Mouse (Mus musculus): ENCODE results near the gene Otop2. TPM values are rescaled to one million over a fixed set of nuclear protein-coding genes. Genes with fewer than 3 reads are reported as not detected.

Gene Otop2
- total and polyA plus RNA-seq, 3 experiments: not detected

DNA sequence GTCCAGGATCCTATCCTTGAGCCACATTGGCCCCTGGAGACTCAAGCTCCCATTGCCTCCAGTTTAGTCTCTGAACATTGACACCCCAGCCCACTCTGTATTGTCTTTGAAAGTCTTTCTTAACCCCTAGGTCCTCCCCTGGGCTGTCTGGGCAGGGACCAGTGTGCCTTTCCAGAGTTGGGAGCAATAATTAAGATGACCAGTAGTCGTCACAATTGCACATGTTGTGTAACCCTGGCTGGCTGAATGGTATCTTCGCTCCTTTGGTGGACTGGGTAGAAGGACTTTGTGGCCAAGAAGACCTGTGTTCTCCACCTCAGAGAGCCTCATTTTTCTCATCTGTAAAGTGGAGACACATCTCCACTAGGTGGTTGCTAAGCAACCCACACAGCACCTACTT, 7.3 kb downstream of the Otop2 start:
- peak; percentile 29 for DNase-seq (ENCODE audit: extremely low read depth)
- Histone ChIP-seq H3K4me2 (ENCODE audit: insufficient read depth, low read depth, poor library complexity, severe bottlenecking) (no peak overlapping the region), H3K27ac (ENCODE audit: insufficient read depth, low read depth) (no peak overlapping the region), H3K27me3 (replicated peaks) (peaks cover 93% of the 10 kb centered on the region), H3K4me3 (replicated peaks in 1 of 3; ENCODE audit: low read depth in 2 of 3, low read length in 2 of 3, poor library complexity in 1 of 3) (no peak overlapping the region), H3K9me3 (replicated peaks; ENCODE audit: low read length) (peaks cover 5% of the 10 kb centered on the region), H3K79me2 (replicated peaks; ENCODE audit: control insufficient read depth, extremely low read depth, insufficient read depth, poor library complexity, severe bottlenecking) (no peaks in the 10 kb centered on the region), H3K36me3 (replicated peaks in 1 of 2; ENCODE audit: control insufficient read depth in 1 of 2, insufficient read depth in 1 of 2, low read length in 1 of 2) (no peaks in the 10 kb centered on the region), H3K9ac (ENCODE audit: insufficient read depth, low read depth) (no peak overlapping the region), H3K4me1 (ENCODE audit: control insufficient read depth in 1 of 2, insufficient read depth in 2 of 2) (no peaks in the 10 kb centered on the region; a peak in 1 of 4 replicates)
- in situ Hi-C loops (cut with MboI; ENCODE audit: low pct_ligation_motif_present, low pct_unique_long_range_greater_than_20kb, low sequenced_read_pairs) (no loop called here), dilution Hi-C loops (cut with MboI; ENCODE audit: extremely low pct_ligation_motif_present, extremely low pct_unique_long_range_greater_than_20kb, low sequenced_read_pairs) (no loop called here)
- TF ChIP-seq RAD21 (IDR thresholded peaks at IDR 0.05; ENCODE audit: low read depth, low read length): peak; percentile 64
- TF ChIP-seq MAX (IDR thresholded peaks at IDR 0.05; ENCODE audit: low read length): no peak
- peak; percentile 32 for TF ChIP-seq SMC3 (IDR thresholded peaks at IDR 0.05; ENCODE audit: low read depth, low read length)
- TF ChIP-seq CTCF (conservative IDR thresholded peaks at IDR 0.05 in 1 of 2, IDR thresholded peaks at IDR 0.05 in 1 of 2; ENCODE audit: low read depth in 2 of 2, low read length in 2 of 2): peak in 1 of 2 experiments; percentile 67; a peak in 2 of 4 replicates

DNA sequence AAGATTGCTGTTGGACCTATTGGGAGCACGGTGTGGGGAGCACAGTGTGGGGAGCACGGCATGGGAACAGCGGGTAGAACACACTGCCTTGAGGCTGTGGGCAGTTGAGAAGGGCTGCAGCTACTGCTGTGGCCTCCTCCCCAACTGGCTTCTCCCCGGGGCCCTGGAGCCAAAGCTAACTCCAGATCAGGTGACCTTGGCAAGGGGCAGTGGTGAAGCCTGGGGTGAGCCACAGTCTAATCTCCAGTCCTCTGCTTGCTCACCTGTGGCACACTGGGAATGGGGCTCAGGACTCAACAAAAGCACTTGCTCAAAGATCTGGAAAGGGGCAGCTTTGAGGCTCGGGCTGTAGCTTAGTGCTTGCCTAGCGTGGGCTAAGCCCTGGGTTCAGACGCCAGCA, 10.2 kb downstream of the Otop2 start:
- peaks cover 5% of the 10 kb centered on the region for H3K9me3 ChIP-seq (replicated peaks; ENCODE audit: low read length)
- dilution Hi-C loops (cut with MboI; ENCODE audit: extremely low pct_ligation_motif_present, extremely low pct_unique_long_range_greater_than_20kb, low sequenced_read_pairs): no loop called here
- H3K4me2 ChIP-seq (ENCODE audit: insufficient read depth, low read depth, poor library complexity, severe bottlenecking): no peak overlapping the region
- no peak overlapping the region for H3K27ac ChIP-seq (ENCODE audit: insufficient read depth, low read depth)
- H3K79me2 ChIP-seq (replicated peaks; ENCODE audit: control insufficient read depth, extremely low read depth, insufficient read depth, poor library complexity, severe bottlenecking): no peaks in the 10 kb centered on the region
- H3K36me3 ChIP-seq (replicated peaks in 1 of 2; ENCODE audit: control insufficient read depth in 1 of 2, insufficient read depth in 1 of 2, low read length in 1 of 2): no peaks in the 10 kb centered on the region
- no peak for DNase-seq (ENCODE audit: extremely low read depth)
- H3K4me1 ChIP-seq (ENCODE audit: control insufficient read depth in 1 of 2, insufficient read depth in 2 of 2): peaks cover 8 to 10% of the 10 kb centered on the region in 2 experiments; a peak in 3 of 4 replicates
- no peak overlapping the region for H3K9ac ChIP-seq (ENCODE audit: insufficient read depth, low read depth)
- in situ Hi-C loops (cut with MboI; ENCODE audit: low pct_ligation_motif_present, low pct_unique_long_range_greater_than_20kb, low sequenced_read_pairs): no loop called here
- peaks cover 90% of the 10 kb centered on the region for H3K27me3 ChIP-seq (replicated peaks)
- H3K4me3 ChIP-seq (replicated peaks in 1 of 3; ENCODE audit: low read depth in 2 of 3, low read length in 2 of 3, poor library complexity in 1 of 3): no peak overlapping the region
- TF ChIP-seq MXI1 (IDR thresholded peaks at IDR 0.05; ENCODE audit: low read depth, low read length) (no peak), CHD2 (IDR thresholded peaks at IDR 0.05; ENCODE audit: low read length) (no peak), PAX5 (IDR thresholded peaks at IDR 0.05; ENCODE audit: low read length) (no peak), POLR2AphosphoS2 (IDR thresholded peaks at IDR 0.05; ENCODE audit: low read depth, low read length) (no peak), GABPA (IDR thresholded peaks at IDR 0.05; ENCODE audit: insufficient replicate concordance, low read depth, low read length) (no peak)

DNA sequence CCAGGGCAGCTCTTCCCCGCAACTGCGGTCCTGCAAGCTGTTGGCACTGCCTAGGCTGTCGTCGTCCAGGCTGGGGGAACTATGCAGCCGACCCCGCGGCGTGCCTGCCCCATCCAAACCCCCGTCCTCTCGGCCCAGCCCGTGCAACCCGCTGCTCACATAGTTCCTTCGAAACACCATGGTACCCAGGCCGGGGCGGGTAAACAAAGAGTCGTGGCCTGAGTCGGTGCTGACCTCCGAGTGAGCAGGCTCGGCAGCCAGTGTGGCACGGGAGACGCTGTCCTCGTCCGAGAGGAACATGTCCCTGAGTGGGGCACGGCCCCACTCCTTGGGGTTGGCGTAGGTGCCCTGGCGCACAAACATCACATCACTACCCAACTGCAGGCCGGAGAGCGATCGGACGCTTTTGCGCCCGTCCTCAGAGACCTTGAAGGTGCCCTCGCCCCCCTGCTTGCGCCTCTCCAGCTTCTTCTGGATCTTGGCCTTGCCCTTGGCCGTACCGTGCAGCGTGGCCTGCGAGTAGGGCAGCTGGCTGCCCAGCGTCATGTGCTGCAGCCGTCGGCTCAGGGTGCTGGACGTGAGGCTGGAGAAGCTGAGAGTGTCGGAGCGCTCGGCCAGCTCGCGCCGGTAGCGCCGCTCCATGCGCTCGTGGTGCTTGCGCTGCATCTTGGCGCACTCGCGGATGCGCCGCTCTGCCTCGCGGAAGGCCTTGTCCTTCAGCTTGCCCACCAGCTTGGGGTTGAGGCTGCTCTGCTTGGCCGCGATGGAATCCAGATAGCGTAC, 11.5 kb downstream of the Otop2 start:
- H3K36me3 ChIP-seq (replicated peaks in 1 of 2; ENCODE audit: control insufficient read depth in 1 of 2, insufficient read depth in 1 of 2, low read length in 1 of 2): no peaks in the 10 kb centered on the region
- H3K9ac ChIP-seq (ENCODE audit: insufficient read depth, low read depth): no peak overlapping the region
- H3K79me2 ChIP-seq (replicated peaks; ENCODE audit: control insufficient read depth, extremely low read depth, insufficient read depth, poor library complexity, severe bottlenecking): no peaks in the 10 kb centered on the region
- no peak for DNase-seq (ENCODE audit: extremely low read depth)
- H3K4me2 ChIP-seq (ENCODE audit: insufficient read depth, low read depth, poor library complexity, severe bottlenecking): no peak overlapping the region
- H3K27ac ChIP-seq (ENCODE audit: insufficient read depth, low read depth): no peak overlapping the region
- peaks cover 5% of the 10 kb centered on the region for H3K9me3 ChIP-seq (replicated peaks; ENCODE audit: low read length)
- TF ChIP-seq SMC3 (IDR thresholded peaks at IDR 0.05; ENCODE audit: low read depth, low read length): no peak
- no peak for TF ChIP-seq MXI1 (IDR thresholded peaks at IDR 0.05; ENCODE audit: low read depth, low read length)
- TF ChIP-seq CHD2 (IDR thresholded peaks at IDR 0.05; ENCODE audit: low read length): no peak
- TF ChIP-seq MAFK (IDR thresholded peaks at IDR 0.05; ENCODE audit: insufficient replicate concordance, low read length): no peak
- no peak for TF ChIP-seq CHD1 (IDR thresholded peaks at IDR 0.05; ENCODE audit: low read depth, low read length)
- TF ChIP-seq ETS1 (conservative IDR thresholded peaks at IDR 0.05; ENCODE audit: low read depth, low read length): no peak
- no peak for TF ChIP-seq TBP (conservative IDR thresholded peaks at IDR 0.05; ENCODE audit: low read depth, low read length)
- TF ChIP-seq ZC3H11A (IDR thresholded peaks at IDR 0.05; ENCODE audit: low read depth, low read length): no peak
- no peak for TF ChIP-seq ZMIZ1 (IDR thresholded peaks at IDR 0.05; ENCODE audit: low read depth, low read length)
- TF ChIP-seq PAX5 (IDR thresholded peaks at IDR 0.05; ENCODE audit: low read length): no peak
- TF ChIP-seq BHLHE40 (IDR thresholded peaks at IDR 0.05; ENCODE audit: low read depth, low read length): no peak
- TF ChIP-seq JUND (conservative IDR thresholded peaks at IDR 0.05; ENCODE audit: low read depth, low read length): no peak
- TF ChIP-seq POLR2AphosphoS2 (IDR thresholded peaks at IDR 0.05; ENCODE audit: low read depth, low read length): no peak
- peaks cover 8 to 11% of the 10 kb centered on the region in 2 experiments; a peak in 3 of 4 replicates for H3K4me1 ChIP-seq (ENCODE audit: control insufficient read depth in 1 of 2, insufficient read depth in 2 of 2)
- H3K27me3 ChIP-seq (replicated peaks): peaks cover 90% of the 10 kb centered on the region
- dilution Hi-C loops (cut with MboI; ENCODE audit: extremely low pct_ligation_motif_present, extremely low pct_unique_long_range_greater_than_20kb, low sequenced_read_pairs): no loop called here
- in situ Hi-C loops (cut with MboI; ENCODE audit: low pct_ligation_motif_present, low pct_unique_long_range_greater_than_20kb, low sequenced_read_pairs): no loop called here
- H3K4me3 ChIP-seq (replicated peaks in 1 of 3; ENCODE audit: low read depth in 2 of 3, low read length in 2 of 3, poor library complexity in 1 of 3): no peak overlapping the region

Data from CH12.LX (cell line).